Mouse (Mus musculus): ENCODE measurements at regions not wholly inside any gene's neighbourhood (a gene's known extent, or its start where the extent isn't known, plus 50 kb on each side); places are given as distances from the start of the nearest gene placed in this dataset.

DNA sequence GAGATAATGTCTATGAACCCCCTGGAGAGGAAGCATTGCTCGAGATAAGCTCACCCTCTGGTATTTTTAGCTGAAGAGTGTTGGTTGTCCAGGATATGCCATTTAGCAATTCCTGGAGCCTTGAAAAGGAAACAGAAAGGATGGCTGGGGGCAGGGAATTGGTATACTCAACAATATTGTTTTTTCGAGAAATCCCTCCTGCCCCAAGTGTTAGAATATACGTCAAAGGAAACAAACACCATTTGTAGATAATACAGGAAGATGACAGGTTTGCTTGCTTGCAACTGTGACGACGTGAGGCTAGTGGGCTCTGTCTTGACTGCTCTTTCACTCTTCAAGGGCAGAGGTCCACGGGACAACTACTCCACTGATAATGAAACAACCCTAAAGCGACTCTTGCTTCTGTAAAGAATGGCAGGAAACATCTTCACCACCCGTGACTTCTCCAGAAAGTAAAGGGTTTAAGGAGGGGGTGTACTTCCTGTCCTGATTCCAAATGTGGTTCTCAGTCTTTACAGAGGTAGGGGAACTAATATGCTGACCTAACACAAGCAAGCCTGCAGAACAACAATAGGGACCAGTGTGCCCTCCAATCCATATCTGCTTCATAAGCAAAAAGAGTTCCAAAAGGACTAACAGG is 270.3 kb downstream of the Ets1 start:
- in situ Hi-C loops (cut with MboI, MseI), result no loop called here

DNA sequence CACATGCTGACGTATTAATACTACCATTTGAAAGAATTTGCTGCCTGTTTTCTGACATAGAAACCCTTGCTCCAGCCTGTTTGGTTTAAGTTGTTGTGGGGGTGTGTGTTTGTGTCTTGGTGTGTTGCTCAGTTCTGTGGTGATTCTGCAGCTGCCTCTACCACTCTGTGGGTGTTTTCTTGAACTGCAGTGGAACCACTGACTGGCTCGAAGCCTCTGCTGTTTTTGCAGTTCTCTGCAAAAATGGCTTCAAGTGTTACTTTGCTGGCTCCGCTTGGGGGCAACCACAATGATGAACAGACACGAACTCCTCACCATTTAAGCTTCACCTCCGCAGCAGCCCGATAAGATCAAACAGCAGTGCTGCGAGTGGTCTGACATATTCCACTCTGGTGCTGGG is 274.6 kb downstream of the Ets1 start:
- in situ Hi-C loops (cut with MboI, MseI), result no loop called here

DNA sequence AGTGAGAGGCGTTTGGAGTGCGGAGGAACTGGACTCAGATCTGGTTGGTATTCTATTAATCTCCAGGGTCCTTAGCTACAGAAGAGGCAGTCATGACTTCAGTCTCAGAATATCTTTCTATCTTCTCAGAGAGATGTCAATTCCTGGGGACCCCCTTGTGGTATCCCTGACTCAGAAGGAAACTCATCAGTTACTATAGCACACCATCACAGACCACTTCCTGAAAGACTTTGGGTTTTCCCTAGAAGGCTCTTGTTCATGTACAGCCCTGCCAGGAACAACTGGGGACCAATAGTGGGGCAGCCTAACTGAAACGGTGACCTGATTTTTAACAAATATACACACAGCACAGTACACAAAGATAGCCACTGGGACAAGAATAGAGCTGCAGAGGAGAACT is 279.6 kb downstream of the Ets1 start:
- in situ Hi-C loops (cut with MboI, MseI), result loop anchor here (5.0 kb wide), 1 partner anchor 48 kb away; no protein-coding TSS in a partner anchor

DNA sequence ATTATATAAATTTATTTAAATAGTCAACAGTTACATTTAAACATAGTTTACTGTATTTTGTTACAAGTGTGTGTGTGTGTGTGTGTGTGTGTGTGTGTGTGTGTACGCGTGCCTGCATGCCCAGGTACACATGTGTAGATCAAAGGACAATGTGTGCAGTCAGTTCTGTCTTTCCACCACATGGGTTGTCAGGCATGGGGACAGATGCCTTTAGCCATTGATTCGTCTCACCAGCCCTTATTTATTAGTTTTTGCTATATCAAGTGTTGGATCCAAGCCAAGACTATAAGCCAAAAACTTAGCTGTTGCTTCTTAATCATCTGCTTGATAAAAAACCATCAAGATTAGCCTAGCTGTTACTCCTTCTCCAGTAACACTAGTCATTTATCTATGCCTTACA is 280.7 kb downstream of the Ets1 start:
- in situ Hi-C loops (cut with MboI, MseI), result loop anchor here (5.0 kb wide), 1 partner anchor 49 kb away; no protein-coding TSS in a partner anchor

DNA sequence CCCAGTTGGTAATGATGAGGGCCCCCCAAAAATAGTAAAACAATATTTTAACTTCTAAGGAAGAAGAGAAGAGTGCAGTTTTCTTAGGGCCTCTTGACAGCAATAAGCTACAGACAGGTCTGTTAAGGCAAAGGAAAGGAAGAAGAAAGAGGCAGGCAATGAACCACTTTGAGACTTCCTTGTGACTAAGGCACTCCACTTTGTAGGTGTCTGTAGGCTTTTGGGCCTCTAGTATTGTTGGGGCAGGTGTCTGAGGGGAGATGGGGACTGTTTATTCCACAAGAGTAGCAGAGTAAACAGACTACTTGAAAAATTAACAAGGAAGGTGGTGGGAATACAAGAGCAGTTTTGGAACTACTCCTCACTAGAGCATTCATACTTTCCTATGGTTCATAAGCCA is 287.9 kb downstream of the Ets1 start:
- in situ Hi-C loops (cut with MboI, MseI), result loop anchor here (10.0 kb wide), 1 partner anchor 209 kb away; no protein-coding TSS in a partner anchor

DNA sequence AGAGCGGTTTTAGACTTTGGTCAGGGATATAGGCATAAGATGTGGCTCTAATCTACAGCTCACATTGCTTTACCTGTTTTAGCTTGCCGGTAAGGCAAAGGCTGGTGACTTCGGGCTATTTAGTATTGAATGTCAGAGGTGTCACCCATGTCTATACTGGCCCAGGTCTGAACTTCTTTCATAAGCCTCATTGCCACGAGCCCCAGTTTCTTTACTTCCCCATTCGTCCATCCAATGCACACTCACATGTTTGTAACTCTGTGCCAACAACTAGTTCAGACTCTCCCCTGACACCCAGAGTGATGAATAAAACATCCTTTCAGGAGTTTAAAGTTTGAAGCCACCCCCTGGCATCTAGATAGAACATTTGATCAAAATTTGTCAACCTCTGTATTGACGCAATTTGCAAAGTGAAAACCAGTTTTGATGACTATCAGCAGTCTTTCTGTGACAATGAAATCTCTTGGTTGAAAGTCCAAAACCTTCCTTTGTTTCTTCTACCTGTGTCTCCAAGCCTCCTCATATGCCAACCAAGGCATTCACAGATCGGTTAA is 288.4 kb downstream of the Ets1 start:
- in situ Hi-C loops (cut with MboI, MseI), result loop anchor here (10.0 kb wide), 1 partner anchor 210 kb away; no protein-coding TSS in a partner anchor

DNA sequence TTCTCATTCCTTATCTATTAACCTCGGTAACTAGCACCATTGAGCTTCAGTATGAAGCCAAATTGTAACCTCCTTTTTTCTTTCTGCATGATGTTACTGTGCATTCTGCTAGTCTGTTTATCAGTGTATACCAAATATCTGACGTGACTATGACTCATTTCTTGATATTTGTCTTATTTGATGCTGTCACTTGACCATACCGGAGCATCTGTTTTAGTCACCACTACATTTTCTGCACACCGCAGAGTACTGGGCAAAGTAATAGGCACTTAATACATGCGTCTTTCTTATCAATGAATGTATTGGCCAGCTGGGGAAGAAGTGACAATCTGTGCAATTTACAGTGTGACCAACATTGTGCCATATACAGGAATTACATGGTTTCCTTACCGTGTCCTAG is 289.0 kb downstream of the Ets1 start:
- in situ Hi-C loops (cut with MboI, MseI), result loop anchor here (10.0 kb wide), 1 partner anchor 210 kb away; no protein-coding TSS in a partner anchor

DNA sequence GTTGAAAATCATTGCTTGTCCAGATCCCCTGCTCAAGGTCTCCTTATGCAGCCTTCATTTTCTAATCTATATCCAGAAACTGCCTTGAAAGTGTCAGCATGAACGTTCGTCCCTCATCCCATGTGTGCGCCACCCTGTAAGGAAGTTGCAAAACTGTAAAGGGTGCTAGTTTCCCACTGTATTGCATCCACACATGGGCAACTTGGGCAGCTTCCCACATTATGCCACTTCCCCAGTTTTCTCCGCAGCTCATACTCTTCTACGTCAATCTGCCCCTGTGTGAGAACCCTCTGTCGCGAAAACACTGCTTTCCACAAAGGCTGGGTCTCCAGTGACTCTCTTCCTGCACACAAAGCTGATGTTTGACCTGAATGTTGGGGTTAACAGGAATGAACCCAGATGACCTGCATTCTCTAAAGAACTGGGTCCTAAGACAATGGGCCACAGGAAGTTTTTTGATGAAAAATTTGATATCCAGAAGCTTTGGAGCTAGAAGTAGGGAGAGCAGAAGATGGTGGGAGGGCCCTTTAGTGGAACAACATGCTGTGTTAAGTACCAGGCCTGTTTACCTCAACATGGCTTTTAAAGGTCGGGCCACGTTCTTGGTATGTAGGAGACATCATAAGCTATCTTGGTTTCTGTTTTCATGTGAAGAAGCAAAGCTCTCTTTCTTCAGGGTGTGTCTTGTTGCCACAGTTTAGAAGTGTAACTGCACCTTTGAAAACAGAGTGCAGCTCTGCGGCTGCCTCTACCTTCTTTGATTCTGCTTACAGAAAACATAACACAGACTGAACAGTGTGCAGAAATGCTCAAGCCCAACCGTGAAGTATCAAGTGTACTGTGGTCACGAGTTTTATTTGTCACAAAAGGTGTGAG is 289.9 kb downstream of the Ets1 start:
- in situ Hi-C loops (cut with MboI, MseI), result loop anchor here (10.0 kb wide), 1 partner anchor 211 kb away; no protein-coding TSS in a partner anchor

DNA sequence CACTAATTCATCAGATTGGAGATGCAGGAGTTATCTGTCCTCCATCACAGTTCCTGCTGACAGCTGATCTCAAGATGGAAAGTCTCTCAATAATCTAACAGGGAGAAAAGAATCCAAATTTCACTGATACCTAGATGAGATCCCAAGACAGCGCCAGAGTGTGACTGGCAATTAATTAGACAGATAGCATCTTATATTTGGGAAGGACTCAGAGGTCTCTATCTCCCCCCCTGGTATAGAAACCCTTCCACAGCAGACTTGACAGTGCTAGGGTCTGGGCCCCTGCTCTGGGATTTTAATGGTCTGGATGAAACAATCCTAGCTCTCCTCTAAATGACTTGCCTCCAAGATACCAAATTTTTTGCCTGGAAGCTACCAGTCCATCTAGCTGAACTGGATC is 291.6 kb downstream of the Ets1 start:
- in situ Hi-C loops (cut with MboI, MseI), result loop anchor here (10.0 kb wide), 1 partner anchor 213 kb away; no protein-coding TSS in a partner anchor

DNA sequence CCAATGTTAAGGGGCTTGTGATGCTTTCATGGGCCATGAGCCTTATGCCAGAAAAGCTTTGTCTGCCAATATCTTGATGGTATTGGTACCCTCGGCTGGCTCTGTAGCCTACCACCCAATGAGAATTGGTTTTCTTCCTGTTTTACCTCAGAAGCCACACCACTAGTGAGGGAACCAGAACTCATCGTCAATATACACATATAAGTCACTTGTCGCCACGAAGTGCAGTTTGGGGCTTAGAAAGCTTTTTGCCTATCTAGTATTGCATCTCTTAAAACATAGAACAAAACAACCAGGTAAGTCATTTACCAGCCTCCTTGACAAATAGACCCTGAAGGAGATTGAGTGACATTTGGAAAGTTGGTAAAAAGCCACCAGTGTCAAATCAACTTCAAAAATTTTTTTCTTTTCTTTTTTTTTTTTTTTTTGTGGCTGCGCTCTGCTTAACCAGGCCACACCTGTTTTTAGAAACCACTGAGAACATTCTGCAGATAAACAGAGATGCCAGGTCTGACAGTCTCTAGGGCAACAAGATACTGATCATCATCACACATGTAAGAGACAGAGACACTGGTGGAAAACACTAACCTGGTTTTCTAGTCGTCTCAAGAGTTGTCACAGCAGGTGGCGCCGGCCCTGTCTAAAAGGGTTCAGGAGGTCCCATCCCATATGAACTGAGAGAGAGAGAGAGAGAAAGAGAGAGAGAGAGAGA is 292.4 kb downstream of the Ets1 start:
- in situ Hi-C loops (cut with MboI, MseI), result loop anchor here (10.0 kb wide), 1 partner anchor 214 kb away; no protein-coding TSS in a partner anchor

DNA sequence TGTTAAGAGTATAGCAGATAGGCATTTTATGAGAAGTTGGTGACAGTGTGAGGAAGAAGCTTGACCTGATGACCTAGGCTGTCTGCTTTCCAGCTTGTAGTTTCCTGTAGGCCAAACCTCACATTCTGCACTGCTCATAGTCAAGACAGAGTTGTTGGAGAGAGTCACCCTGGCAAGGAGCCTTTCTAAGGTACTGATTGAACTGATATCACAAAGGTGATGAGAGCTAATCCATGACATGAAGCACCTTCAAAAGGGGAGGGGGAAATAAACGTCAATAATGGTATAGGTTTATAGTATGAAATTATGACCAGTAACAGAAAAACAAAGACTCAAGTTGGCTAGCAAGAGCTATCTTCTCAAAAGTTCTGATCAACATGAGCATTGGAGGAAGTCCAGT is 293.3 kb downstream of the Ets1 start:
- in situ Hi-C loops (cut with MboI, MseI), result loop anchor here (10.0 kb wide), 1 partner anchor 215 kb away; no protein-coding TSS in a partner anchor

DNA sequence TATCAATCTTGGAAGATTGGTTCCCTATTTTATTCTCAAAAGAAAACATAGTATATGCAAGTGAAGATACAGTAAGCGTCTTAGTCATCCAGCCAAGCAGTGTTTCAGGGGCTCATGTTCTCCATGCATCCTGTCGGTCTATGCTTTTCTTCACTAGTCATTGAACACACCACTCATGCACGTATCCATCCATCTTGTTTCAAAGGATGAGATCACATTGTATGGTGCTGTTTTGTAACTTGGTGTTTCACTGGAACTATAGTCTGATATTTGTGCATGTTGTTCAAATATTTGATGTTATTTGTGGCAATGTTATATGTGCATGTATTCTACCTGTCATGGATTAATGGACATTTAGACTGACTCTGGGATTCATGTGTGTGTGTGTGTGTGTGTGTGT is 293.8 kb downstream of the Ets1 start:
- in situ Hi-C loops (cut with MboI, MseI), result loop anchor here (5.0 to 10.0 kb wide), 3 partner anchors 195 to 443 kb away; no protein-coding TSS in a partner anchor

DNA sequence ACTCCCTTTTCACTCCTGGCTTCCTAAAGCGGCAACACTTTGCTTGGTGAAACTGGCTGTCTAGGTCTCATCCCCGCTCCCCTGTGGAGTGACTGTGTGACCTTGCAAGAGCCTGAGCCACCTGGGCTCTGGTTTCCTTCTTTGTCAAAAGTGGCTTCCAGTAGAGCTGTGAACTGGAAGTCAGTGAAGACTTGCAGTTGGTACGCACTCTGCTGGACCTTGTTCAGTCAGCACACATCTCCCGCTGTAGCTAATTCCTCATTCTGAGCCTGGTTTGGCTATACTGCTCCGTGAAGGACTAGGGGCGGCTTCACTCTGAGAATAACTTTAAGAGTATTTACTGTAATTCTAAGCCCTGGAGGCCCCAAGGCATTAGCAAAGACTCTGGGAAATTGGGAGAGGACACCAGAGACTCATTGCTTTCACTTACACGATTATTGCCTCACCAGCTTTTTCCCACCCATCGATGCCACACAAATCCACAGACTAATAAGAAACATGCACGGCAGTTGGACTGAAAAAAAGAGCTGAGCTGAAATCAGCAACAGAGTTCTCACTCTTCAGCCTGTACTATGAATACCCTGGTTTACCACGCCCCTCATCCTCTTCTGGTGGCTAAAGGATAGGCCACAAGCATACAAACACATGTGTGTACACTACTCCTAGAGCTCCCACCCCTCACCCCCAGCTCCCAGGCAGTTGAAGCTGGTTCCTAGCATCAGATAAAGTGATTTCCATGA is 295.4 kb downstream of the Ets1 start:
- in situ Hi-C loops (cut with MboI, MseI), result loop anchor here (5.0 to 10.0 kb wide), 2 partner anchors 197 to 444 kb away; no protein-coding TSS in a partner anchor

DNA sequence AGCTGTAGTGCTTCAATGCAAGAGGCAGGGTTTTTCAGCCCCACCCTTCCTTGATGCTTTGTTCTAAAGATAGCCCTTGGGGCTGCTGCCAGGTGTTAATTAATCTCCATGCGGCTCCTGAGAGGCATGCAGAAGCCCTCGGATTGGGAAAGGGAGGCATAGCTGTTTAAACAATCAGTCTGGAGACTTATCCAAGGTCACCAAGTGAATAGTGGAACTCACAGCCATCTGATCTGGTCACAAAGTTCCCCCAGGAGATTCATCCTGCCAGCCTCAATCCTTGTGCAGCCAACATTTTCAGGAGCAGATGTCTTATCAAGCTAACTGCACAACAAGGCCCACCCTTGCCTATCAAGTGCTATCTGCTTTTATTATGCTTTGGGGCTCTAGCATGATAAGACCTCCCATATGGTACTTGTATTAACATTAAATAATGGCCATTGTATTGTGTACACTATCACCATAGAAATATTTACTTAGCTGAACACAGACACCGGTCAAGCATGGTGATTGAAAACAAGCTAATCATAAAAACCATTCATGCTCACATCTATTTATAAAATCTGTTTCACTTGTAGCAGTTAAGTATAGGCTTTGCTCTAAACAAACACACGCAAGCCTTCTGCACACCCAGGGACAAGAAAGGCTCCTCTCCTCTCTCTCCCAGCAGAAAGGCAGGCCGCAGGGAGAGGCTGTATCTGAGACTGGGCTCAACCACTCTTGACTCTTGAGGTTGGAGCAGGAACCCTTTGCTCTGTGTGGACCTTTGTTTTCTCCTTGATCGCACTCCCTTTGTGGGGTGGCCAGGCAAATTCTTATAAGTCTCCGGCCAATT is 297.4 kb downstream of the Ets1 start:
- in situ Hi-C loops (cut with MboI, MseI), result loop anchor here (5.0 to 10.0 kb wide), 2 partner anchors 199 to 446 kb away; no protein-coding TSS in a partner anchor

DNA sequence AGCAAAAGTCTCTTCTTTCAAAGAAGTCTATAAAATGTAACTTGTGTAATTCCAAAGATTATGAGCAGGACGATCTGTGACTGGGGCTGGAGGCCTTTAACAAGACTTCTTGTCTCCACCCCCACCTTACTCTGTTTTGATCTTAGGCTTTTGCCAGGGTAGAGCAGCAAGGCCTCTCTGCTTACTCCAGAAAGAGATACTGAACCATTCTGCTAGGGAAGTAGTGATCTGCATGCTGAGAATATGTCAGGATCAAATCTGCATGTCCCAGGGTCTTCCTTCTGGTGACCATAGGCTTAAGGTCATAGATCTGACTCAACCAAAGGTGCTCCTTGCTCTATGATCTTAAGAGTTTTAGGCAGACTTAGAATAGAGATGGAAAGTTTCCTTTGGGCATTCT is 298.4 kb downstream of the Ets1 start:
- in situ Hi-C loops (cut with MboI, MseI), result loop anchor here (5.0 to 10.0 kb wide), 2 partner anchors 200 to 447 kb away; no protein-coding TSS in a partner anchor

DNA sequence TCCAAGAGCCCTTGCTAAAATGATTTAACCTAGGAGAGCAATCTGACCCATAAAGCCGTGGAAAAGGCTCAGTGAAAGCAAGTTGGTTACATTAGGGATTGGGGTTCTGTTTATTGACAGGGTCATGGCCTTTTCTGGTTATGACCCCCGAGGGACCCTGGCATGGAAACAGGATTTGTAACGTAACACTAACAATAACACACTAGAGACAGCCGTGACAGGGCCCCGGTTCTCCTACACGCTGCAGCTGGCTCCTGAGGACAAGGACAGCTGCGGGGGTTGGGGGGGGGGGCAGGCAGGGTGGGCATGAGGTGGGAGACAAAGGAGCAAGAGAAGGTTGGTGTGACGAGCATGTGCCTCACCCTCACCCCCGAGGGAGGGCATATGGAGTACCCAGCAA is 300.4 kb downstream of the Ets1 start:
- in situ Hi-C loops (cut with MboI, MseI), result loop anchor here (10.0 kb wide), 1 partner anchor 202 kb away; no protein-coding TSS in a partner anchor

DNA sequence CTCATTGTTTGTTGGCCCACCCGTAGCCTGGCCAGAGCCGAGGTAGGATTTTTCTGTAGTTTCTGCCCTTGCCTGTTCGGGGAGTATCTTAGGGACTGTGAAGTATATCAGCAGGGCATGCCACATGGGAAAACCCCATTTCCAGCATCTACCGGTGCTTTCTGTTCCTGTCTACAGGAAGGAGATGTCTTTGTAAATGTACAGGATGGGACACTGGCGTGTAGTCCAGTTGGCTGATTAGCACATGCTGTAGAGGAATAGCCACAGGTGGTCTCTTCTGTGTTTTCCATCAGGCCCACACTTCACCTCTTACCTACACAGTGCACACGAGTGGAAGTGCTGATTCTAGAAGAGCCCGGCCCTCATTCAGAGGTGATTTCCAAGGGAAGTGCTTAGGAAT is 301.4 kb downstream of the Ets1 start:
- in situ Hi-C loops (cut with MboI, MseI), result loop anchor here (10.0 kb wide), 1 partner anchor 203 kb away; no protein-coding TSS in a partner anchor

DNA sequence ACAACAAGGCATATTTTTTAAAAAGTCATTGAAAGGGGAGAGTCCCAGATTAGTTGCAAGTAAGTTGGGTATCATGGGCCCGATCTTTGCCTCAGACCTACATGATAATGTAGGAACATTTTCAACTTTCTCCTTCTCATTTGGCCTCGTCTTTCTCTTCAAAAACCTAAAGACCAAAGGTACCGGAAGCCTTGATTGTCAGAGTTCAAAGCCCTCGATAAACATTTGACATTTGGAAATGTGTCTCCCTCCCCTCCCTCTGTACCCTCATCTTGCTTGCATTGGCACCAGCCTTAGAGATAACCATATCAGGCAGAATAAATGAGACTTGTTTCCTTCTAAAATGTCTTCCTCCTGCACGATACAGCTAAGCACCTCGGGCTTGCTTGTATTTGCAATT is 302.8 kb downstream of the Ets1 start:
- in situ Hi-C loops (cut with MboI, MseI), result loop anchor here (10.0 kb wide), 1 partner anchor 204 kb away; no protein-coding TSS in a partner anchor

DNA sequence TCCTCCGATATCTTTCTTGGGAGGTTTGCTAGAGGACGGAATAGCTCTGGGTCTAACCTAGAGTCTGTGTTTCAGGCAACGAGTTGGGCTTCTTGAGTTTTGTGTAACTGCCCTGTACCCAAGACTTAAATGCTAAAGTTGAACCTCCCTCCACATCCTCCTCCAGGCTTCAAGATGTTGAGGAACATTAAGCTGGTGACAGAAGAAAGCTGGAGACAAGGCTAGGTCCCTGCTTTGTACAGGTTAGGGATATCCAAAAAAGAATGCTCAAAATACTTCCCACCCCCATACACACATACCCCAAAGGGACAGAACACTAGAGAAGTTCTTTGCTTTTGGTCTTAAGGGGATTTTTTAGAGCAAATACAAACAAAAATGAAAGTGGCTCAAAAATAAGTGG is 303.6 kb downstream of the Ets1 start:
- in situ Hi-C loops (cut with MboI, MseI), result loop anchor here (5.0 to 10.0 kb wide), 4 partner anchors 78 to 347 kb away; no protein-coding TSS in a partner anchor

Data from T-helper 2 cell (primary cell).